Mouse (Mus musculus) liver, embryonic 14.5 days (tissue): Measurements from ENCODE around the gene Tbce.

Experiments used
- CTCF ChIP-seq: IDR thresholded peaks from 2 replicates; pipeline ENCODE4 v1.5.1; 2016; ENCODE audit warnings: antibody characterized with exemption, low read depth, control low read depth
- EP300 ChIP-seq: IDR thresholded peaks from 2 replicates; pipeline ENCODE4 v1.6.1; 2016; ENCODE audit warnings: antibody characterized with exemption, low read depth

- TF ChIP-seq CTCF (no peak), EP300 (no peak)
Measured at GRCm38 (mm10) chr13:14018852-14019251, 20.6 kb downstream of the Tbce start.
